Mouse (Mus musculus): ENCODE results near the gene Skap1.

Gene Skap1

DNA sequence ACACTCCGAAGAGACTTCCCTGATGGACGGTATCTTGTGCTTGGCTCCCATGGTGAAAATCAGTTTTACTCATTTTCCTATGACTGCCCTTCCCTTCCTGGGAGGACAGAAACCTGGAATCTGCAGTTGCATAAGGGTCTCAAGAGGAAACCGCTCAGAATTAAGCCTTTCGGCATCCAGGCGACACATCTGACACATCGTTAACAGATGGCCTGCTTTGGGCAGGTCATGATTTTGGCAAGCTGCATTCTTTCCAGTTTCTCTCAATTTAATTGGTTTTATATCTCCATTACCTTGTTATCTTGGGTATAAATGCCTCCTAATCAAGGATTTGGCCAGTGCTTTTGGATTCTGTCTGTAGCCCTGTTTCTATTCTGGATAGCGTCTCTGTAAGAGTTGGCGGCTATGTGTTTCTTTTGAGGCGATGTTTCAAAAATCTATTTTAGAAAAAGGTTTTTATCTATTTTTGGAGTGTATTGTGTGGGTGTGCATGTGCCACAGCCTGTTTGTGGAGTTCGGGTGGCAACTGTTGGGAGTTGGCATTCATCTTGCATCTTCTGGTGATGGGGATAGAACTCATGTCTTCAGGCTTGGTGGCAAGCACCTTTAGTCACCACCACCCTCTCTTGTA is 1.1 kb downstream of the Skap1 start:
- no peak for DNase-seq (ENCODE audit: extremely low spot score, low spot score)

DNA sequence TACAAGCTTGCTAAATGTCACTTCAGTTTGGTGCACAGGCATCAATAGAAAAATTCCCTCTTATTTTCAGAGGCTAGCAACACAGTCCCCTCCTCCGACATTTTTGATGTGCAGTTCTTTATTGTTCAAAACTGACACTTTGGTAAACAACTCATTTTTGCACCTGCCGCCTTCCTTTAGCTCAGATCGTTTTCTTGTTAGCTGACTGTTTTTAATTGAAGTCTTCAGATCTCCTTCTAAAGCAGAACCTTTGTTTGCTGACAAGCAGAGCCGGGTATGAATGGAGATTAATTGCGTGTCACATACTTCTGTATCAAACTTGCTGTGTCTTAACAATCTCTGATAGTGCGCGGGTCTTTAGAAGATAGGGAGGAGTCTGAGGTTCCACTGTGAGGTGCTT is 2.0 kb downstream of the Skap1 start:
- DNase-seq (ENCODE audit: extremely low spot score, low spot score) = no peak

DNA sequence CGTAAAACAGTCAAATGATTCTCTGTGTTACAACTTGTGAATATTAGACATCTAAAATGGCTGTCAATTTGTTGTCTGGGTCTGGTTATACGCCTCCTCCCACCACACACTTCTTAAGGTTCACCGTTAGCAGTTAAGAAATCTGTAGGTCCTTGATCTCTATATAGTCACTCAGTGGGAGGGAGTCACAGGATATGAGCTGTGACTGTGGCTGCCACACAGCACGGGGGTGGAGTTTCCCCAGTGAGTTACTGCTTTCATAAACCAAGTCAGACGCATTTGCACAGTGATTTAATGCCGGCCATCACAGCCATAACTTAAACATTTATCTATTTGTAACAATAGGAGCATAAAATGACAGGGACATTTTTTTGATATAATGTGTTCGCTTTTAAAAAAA is 2.6 kb downstream of the Skap1 start:
- DNase-seq (ENCODE audit: extremely low spot score, low spot score) = no peak

DNA sequence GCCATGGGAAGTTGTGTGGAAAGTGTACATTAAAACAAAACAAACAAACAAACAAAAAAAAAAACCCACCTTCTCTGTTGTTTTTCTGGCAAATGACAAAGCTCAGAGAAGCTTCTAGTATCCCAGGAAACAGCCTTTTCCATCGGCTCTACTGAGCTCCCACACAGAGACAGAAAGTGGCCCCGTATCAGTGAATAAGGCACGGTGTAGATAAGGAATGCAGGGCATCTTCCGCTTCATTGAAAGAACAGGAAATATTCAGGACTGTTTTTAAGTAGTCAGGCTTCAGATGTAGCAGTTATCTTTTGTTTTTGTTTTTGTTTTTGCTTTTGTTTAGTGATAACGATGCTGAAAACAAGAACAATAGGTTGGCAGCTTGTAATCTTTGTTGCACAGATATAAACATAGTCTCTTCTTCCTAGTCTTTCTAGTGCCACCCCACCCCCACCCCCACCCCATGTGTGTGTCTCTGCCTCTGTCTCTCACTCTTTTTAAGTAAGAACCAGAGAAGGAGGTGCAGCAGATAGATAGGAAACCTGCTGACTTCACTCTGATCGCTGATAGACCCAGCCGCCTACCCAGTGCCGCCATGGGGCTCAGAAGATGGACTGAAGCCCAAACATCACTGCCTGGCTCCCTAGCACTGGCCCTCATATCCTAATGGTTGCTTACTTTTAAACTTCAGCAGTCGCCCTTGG is 3.8 kb downstream of the Skap1 start:
- DNase-seq (ENCODE audit: extremely low spot score, low spot score) = no peak

DNA sequence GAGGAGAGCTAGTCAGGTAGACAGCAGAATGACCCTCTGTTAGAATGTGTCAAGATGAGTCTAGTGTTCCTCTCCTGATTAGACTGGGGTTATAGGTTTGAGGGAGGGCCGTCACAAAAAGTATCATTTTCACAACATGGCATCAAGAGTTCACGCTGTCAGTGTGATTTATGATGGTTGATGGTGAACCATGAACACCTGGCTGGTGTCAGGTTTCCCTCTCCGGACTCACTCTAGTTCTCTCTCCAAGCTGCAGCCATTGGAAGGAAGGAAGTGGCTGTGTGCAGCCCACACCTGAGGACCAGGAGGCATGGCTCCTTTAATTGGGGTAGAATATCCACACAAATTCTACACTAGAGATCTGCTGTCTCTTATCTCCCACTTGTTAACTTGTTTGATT is 18.3 kb downstream of the Skap1 start:
- DNase-seq (ENCODE audit: extremely low spot score, low spot score) = no peak

DNA sequence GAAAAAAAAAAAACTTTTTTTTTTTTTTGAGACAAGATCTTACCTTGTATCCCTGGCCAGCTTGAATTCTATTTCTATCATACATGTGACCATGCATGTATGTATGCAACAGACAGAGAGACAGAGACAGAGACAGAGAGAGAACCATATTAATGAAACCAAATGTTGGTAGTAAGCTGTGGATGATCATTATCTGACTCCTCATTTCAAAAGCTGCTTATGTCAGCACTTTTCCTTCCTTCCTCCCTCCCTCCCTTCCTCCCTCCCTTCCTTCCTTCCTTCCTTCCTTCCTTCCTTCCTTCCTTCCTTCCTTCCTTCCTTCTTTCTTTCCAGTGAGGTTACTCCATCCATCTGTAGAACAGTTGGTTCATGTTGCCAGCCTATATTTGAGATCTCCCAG is 18.8 kb downstream of the Skap1 start:
- DNase-seq (ENCODE audit: extremely low spot score, low spot score) = no peak

DNA sequence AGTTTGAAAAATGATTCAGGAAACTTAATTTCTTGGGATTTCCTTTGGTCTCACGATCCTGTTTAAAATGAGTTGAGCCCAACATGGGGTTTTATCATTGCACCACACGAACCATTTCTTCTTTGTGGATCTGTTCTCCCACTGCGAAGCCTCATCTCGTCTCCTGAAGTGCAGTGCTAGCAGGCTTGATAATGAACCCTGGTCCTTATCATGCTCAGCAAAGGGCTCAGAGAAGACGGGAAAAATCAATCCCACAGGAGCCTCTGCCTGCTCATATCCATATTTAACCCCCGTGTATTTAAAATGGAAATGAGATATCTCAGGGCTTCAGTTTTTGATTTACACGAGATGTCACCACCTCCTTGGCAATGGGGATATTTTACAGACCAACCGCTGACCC is 34.1 kb downstream of the Skap1 start:
- DNase-seq (ENCODE audit: extremely low spot score, low spot score) = no peak

DNA sequence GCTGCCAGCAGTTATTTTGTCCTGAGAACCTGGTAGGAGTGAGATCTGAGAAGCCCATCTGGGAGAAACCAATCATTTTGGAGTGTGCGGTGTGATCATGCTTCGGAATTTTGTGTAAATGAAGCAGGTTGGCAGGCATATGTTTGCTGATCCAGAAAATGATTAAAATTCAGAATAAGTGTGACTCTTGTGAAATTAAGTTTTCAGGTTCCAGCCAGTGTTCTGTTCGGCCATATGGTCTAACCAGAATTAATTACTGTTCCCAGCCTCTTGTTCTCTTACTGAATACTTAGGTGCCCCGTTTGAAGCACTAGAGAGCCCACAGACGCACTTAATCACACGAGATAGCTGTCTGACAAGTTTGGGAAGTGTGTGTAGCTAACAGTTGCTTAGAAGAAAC is 36.6 kb downstream of the Skap1 start:
- DNase-seq (ENCODE audit: extremely low spot score, low spot score) = no peak

DNA sequence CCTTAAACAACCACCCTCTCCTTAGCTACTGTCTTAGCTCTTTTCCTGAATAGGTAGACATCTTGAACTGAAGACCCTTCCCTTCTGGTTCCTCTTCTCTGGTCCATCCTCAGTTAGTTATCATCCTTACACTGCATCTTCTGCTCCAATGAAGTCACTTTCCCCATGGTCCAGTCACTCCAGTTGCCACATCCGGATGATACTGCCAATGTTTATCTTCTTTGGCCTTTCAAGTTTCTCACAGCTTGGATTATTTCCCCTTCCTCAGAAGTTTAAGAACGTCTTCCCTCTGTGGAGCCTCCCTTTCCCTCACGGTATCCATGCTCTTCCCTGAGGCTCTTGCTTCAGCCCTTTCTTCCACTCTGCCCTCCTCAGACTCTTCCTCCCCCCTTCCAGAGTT is 38.6 kb downstream of the Skap1 start:
- DNase-seq (ENCODE audit: extremely low spot score, low spot score) = no peak

DNA sequence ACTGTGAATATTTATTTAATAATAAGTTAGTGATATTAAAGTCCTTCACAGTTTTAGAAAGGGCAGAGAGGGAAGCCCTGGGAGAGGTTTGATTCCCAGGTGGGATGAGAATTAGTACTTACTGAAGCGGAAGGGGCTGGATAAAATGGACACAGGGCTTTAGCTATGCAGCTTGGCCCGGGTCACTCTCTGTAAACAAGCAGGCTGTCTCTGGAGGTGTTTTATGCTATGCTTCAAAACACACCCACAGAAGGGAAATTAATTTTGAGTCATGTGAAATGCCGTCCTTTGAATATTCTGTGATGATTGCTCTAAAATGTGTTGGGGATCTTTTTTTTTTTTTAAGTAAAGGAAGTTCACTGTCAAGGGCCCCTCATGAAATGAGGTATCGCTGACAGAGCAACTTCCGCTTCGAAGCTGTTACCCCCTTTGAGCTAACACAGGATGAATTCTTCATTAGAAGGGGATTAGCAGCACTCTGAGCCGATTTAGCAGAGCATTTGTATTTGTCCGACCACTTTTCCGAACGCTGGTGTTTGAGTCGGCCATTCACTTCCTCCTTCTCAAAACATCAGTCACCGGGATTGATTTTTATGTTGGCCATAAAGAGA is 40.2 kb downstream of the Skap1 start:
- DNase-seq (ENCODE audit: extremely low spot score, low spot score) = no peak

DNA sequence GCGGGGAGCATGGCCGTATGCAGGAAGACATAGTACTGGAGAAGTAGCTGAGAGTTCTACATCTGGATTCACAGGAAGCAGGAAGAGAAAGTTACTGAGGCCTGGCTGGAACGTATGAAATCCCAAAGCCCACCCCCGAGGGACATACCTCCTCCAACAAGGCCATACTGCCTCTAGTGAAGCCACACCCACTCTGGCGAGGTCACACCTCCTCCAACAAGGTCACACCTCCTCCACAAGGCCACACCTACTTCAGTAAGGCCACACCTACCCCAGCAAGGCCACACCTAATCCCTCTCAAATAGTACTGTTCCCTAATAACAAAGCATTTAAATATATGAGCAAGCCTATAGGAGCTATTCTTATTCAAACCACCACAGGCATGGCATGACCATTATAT is 41.4 kb downstream of the Skap1 start:
- DNase-seq (ENCODE audit: extremely low spot score, low spot score) = no peak

DNA sequence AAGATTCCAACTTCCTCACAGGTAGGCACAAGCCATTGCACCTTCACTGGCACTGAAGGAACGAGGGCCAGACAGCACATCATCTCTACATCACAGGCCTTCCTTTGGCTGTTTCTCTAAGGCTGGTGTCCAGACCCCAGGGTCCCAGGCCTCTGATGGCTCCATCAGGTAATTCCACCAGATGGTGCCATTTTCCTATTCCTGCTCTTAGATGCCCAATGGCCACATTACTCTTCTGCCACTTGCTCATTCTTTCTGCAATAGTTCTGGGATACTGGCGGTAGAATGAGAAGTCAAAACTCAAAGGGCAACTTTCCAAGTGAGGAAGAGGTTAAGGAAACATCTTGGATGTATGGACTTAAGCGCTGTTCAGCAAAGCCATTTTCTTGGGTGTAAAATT is 50.8 kb downstream of the Skap1 start:
- no peak for DNase-seq (ENCODE audit: extremely low spot score, low spot score)

DNA sequence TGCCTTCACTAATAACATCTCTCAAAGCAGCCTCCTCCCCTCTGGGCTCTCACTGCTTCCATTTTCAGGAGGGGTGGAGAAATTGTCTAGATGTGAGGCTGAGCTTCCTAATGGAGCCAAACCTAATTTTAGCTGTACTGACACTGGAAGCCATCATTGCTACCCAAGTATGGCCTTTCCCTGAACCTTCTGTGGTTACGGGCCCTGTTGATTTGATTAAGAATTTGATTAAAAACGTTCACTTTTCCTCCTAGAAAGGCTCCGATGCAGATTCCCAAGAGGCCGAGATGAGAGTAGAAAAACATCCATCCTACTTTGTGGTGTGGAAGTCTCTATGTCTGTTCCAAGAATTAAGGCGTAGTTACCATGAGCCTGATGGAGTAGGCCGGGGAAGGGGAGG is 60.1 kb downstream of the Skap1 start:
- no peak for DNase-seq (ENCODE audit: extremely low spot score, low spot score)

DNA sequence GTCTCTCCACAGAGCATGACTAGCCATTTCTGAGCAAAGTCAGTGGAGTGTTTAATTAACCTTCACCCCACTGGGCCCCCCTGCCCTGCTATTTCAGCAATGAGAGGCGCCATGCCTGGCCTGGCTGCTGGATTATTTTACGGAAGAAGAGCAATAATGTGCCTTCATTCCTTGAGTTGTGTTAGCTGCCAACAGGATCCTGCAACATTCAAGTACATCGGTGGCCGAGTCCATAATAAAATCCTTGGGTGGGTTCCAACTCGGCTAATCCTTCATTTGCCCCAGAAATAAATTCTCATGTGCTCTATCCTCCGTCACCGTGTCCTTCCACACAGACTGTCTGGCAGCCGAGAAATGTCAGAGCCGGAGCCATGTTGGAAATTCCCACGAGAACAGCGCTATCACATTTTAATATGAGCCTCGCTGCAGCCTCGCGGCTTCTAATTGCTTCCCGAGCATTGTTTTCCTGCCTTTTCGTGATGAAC is 61.8 kb downstream of the Skap1 start:
- no peak for DNase-seq (ENCODE audit: extremely low spot score, low spot score)

DNA sequence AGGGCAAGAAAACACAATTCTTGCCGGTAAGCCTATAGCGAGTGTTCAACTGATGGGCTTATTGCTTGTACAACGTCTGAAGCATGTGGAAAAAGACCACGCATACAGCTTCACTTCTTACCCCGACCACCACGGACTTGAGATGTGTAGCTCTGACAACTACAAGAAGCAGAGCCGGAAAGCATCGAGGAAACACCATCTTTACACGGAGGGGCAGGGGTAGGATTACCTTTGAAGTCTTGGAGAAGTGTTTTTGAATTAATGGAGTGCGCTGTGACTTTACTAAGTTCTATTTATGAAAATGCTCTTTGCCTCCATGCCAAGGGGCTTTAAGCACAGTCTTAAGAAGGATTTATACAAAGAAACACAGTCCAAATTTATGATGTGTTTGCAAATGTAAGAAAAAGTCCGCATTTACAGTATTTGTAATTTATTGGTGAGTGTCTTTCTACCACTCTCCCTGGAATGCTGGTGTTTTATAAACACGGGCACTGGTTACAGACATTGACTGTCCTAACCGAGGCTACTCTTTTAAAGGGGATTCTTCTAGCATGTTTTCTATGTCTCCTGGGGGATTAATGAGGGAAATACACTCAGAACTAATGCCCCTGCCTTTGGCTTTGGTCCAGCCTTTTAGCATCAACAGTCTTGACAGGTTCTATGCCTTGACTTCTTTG is 67.5 kb downstream of the Skap1 start:
- no peak for DNase-seq (ENCODE audit: extremely low spot score, low spot score)

DNA sequence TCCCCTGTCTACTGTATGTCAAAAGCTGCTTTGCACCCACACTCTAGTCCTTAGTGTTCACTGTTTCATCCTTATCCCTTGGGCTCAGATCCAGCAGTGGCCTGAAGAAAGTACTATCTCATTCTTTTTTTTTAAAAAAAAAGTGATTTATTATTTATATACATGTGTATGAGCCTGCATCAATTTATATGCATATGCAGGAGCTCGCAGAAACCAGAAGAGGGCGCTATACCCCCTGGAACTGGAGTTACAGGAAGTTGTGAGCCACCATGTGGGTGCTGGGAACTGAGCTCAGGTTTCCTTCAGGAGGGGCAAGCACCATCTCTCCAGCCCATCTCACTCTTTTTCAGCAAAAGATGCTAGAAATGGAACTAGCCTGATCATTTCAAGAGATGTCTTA is 70.1 kb downstream of the Skap1 start:
- DNase-seq (ENCODE audit: extremely low spot score, low spot score) = no peak

DNA sequence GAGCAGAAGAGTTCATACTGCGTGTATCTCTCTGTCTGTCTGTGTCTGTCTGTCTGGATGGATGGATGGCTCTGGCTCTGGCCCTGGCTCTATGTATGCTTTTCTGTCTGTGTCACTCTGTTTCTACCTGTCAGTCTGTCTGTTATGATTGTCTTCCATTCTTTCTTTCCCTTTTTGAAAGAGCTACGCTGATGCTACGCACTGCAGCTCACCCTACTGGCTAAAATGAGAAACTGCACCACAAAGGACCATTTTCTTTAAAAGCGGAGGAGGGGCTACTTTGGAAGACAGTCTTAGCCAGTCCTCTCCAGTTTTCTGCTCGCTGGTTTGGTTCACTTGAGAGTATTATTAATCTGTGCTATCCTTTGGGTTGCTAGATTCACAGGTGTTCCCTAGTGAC is 71.8 kb downstream of the Skap1 start:
- peak; percentile 18 for DNase-seq (ENCODE audit: extremely low spot score, low spot score)

DNA sequence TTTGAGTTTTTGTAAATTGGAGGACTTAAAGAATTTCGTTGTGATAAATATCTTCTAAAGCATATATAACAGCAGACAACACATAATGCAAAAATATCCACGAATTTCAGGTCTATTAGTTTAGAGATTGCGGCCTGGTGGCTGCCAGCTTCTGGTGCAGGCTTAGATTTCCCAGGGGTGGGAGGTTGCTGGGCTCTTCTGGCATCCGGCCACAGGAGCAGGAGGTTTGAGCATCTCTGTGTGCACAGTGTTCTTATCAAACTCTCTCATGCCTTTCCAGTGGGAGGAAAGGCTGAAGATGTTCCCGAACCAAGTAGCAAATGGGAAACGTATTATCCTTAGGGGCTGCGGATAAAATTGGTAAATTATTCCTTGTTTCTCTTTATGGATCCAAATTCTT is 77.6 kb downstream of the Skap1 start:
- no peak for DNase-seq (ENCODE audit: extremely low spot score, low spot score)

DNA sequence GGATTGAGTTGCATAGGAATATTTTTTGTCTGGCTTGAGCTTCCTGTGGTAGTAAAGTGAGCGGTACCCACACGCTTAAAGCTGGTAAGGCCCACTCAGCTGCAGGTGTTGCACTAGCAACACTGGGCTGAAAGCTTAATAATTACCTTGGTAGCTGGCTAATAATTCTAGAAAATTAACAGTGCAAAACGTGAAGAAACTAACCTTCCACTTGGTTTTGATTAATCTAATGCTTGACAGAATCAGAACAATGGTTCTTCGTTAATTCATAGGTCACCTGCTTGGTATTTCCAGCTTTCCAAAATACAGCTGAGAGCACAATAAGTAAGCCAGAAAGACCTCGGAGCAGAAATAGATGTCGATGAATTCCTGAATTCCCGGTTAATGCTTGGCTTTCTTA is 78.2 kb downstream of the Skap1 start:
- DNase-seq (ENCODE audit: extremely low spot score, low spot score) = no peak

DNA sequence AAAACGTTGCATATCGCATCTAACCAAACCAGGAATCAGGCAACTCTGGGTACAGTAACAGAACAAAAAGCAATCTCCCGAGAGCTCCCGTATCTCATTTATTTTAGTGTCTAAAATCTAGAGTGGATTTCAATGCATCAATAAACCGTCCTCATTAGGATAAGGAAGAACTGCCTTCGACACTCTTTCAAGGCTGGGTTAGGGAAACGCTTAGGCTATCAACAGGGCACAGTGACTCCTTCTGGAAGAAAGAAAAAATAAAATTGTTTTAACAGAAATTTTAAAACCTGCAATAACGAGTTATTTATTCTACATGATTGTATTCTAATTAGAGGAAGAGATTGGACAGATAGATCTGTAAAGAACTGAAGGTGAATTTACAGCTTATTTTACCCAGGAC is 82.0 kb downstream of the Skap1 start:
- DNase-seq (ENCODE audit: extremely low spot score, low spot score) = no peak

DNA sequence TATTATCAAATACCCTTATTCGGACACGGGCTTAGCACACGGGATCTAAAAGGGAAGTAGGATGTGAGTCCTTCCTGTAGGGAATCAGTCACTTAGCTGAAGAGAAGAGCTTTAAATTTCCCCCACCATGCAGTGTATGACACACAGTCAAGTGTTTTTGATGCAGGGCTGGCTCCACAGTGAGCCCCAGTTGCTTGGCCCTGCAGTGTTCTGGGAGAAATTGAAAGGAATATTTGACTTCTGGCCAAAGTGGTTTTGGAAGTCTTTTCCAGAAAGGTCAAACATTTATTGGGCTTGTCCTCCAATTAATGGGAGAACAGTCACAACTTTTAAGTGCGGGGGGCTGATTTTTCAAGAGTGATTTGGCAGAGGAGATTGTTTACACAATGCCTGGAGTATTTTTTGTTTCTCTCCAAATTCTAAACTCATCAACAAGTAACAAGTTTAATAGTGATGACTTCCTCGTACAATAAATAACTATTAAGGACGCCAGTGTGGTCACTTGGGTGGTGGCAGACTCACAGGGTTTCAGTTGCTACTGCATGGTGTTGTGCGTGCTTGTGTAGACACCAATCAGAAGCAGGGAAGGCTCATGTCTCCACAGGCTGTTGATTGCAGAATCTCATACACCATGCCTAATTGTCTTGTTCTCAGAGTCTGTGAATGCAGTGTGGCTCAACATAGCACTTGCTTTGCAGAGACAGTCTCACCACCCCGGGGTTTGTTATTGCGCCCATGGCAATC is 86.7 kb downstream of the Skap1 start:
- no peak for DNase-seq (ENCODE audit: extremely low spot score, low spot score)

DNA sequence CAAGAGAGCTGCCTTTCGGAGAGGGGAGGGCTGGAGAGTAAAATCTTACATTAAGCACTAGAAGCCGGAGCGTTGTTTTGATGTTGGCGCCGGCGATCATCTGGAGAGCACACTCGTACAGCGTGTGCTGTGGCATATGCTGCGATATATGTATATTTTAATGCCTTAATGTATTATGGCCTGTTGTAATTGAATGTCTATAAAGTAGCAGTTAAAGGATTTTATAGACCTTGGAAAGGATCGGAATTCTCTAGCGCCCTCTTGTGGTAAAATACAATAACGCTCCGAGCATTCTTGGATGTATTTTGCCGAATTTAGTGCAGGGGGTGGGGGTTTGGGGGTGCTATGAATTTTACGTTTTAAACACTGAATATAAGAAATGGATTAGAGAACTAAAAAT is 88.7 kb downstream of the Skap1 start:
- DNase-seq (ENCODE audit: extremely low spot score, low spot score) = peak; percentile 47
